Mouse (Mus musculus) heart, embryonic 16.5 days (tissue): ENCODE data around the gene Hoxd9. TPM values are rescaled to one million over a fixed set of nuclear protein-coding genes. Genes with fewer than 3 reads are reported as not detected.

Experiments
- ATAC-seq: fragments of 200-750 bp; cut with Nextera tagmentation; replicated peaks from 2 replicates; pipeline ENCODE4 v1.8.0; 2017; ENCODE audit warnings: moderate number of reproducible peaks; ENCODE audit not compliant: insufficient read depth, low FRiP score; ENCODE audit errors: extremely low read depth
- H3K27ac ChIP-seq: fragments of 300-500 bp; sonication (generic); 2 replicates; pipeline ENCODE4 v1.5.1; 2014; ENCODE audit warnings: mild to moderate bottlenecking, low read length, control low read depth, moderate library complexity
- H3K27me3 ChIP-seq: fragments of 300-500 bp; sonication (generic); 2 replicates; pipeline ENCODE4 v1.6.1; 2014; ENCODE audit warnings: low read length, mixed read lengths; ENCODE audit not compliant: control insufficient read depth, insufficient read depth
- H3K36me3 ChIP-seq: fragments of 300-500 bp; sonication (generic); 2 replicates; pipeline ENCODE4 v1.6.1; 2014; ENCODE audit not compliant: control insufficient read depth, insufficient read depth
- H3K4me1 ChIP-seq: fragments of 300-500 bp; sonication (generic); 2 replicates; pipeline ENCODE4 v1.6.1; 2014; ENCODE audit warnings: low read length, mixed read lengths; ENCODE audit not compliant: control insufficient read depth, insufficient read depth
- H3K4me2 ChIP-seq: fragments of 300-500 bp; sonication (generic); 2 replicates; pipeline ENCODE4 v1.6.1; 2014; ENCODE audit warnings: low read depth, mild to moderate bottlenecking, control low read depth, low read length
- H3K4me3 ChIP-seq: fragments of 300-500 bp; sonication (generic); 2 replicates; pipeline ENCODE4 v1.5.1; 2014; ENCODE audit warnings: mild to moderate bottlenecking, control low read depth, low read length
- H3K9ac ChIP-seq: fragments of 300-500 bp; sonication (generic); 2 replicates; pipeline ENCODE4 v1.6.1; 2014; ENCODE audit warnings: low read length, control low read depth
- H3K9me3 ChIP-seq: fragments of 300-500 bp; sonication (generic); replicated peaks from 2 replicates; pipeline ENCODE4 v1.6.1; 2016; ENCODE audit warnings: low read length; ENCODE audit not compliant: control insufficient read depth
- WGBS: fragments of 180-500 bp; shearing (Covaris S2); extraction: QIAGEN DNeasy Blood & Tissue Kit; methylation state at CpG from one replicate; pipeline ENCODE4 v1.1.7; 2014; 5-methylcytosine and 5-hydroxymethylcytosine counted together
- polyA plus RNA-seq: library from polyadenylated mRNA; unstranded; fragments of >200 nt; fragmentation: Nextera tagmentation; extraction: Ambion mirVana; gene quantifications from 2 replicates; pipeline ENCODE4 v1.2.1, GENCODE M21; 2015

Hoxd9 gene
- polyA plus RNA-seq, 1 experiment from 2014 or later = 0.21 TPM

DNA sequence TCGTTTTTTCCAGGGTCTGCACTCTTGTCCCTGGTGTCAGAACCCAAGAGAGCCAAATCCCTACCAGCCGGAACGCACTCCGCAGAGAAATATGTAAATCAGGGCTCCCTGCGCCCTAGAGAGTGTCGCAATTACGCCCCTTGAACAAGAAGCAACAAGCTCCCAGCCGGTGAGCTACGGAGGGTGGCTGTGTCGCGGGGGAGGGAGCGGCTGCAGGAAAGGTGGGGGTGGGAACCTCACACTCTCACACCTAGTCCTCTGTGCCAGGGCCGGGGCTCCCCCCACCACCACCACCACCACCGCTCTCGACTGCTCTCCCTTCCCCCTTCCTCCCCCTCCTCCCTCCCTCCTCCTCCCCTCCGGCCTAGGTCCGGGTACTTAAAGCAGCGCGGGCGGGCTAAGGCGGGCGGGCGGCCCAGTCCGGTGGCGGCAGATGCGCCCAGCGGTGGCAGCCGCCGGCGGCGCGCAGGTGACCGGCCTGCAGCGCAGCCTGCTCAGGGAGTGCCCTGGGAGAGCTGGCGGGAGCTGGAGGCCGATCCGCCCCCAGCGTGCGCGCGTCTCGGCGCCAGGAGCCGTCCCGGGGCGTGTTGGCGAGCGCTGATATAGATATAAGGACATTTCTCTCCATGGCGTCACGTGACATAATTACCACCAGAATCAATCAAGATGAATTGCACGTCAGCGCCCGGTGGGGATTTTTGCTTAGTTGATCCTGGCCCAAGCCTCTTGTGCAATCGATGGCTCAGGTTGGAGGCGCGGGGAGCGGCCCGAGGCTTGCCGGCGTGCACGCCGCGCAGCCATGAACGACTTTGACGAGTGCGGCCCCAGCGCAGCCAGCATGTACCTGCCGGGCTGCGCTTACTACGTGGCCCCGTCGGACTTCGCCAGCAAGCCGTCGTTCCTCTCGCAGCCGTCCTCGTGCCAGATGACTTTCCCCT lies 15.7 kb upstream of the Hoxd9 start:
- ATAC-seq = no peak

DNA sequence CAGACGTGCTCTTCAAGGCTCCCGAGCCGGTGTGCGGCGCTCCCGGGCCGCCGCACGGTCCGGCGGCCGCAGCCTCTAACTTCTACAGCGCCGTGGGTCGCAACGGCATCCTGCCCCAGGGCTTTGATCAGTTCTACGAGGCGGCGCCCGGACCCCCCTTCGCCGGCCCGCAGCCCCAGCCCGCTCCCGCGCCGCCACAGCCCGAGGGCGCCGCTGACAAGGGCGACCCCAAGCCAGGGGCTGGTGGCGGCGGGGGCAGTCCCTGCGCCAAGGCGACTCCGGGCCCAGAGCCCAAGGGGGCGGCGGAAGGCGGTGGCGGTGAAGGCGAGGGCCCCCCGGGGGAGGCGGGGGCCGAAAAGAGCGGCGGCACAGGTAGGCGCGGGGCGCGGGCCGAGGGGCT lies 14.7 kb upstream of the Hoxd9 start:
- ATAC-seq = no peak
- Histone ChIP-seq H3K4me3 (peak overlapping the region; percentile 30), H3K4me2 (peak overlapping the region; percentile 25), H3K9me3 (no peaks in the 10 kb centered on the region), H3K27me3 (peaks cover 93% of the 10 kb centered on the region), H3K9ac (no peak overlapping the region), H3K4me1 (no peaks in the 10 kb centered on the region), H3K36me3 (no peaks in the 10 kb centered on the region), H3K27ac (no peak overlapping the region)
- WGBS = 2% methylated on average over 38 of the region's 51 CpGs

More for the DNA sequence above, 15.7 kb upstream of the Hoxd9 start:
- Histone ChIP-seq H3K4me1 (no peaks in the 10 kb centered on the region), H3K27me3 (peaks cover 93% of the 10 kb centered on the region), H3K27ac (no peak overlapping the region), H3K4me3 (peak overlapping the region; percentile 30), H3K9ac (no peak overlapping the region), H3K36me3 (no peaks in the 10 kb centered on the region), H3K4me2 (peak overlapping the region; percentile 25), H3K9me3 (no peaks in the 10 kb centered on the region)
- under 1% methylated on average over 69 of the region's 78 CpGs for WGBS

GRCm38 (mm10) chr2:74683471-74683951 lies 14.0 kb upstream of the Hoxd9 start:
- no peaks in the 10 kb centered on the region for H3K4me1 ChIP-seq
- no peak for ATAC-seq
- 2% methylated on average over 18 of the region's 18 CpGs for WGBS
- no peak overlapping the region for H3K27ac ChIP-seq
- no peak overlapping the region for H3K4me2 ChIP-seq
- no peaks in the 10 kb centered on the region for H3K36me3 ChIP-seq
- H3K9me3 ChIP-seq = no peaks in the 10 kb centered on the region
- no peak overlapping the region for H3K9ac ChIP-seq
- H3K27me3 ChIP-seq = peaks cover 91% of the 10 kb centered on the region
- H3K4me3 ChIP-seq = no peak overlapping the region

- Histone ChIP-seq H3K4me1 (no peaks in the 10 kb centered on the region), H3K9me3 (no peaks in the 10 kb centered on the region), H3K27ac (no peak overlapping the region), H3K36me3 (no peaks in the 10 kb centered on the region), H3K4me3 (no peak overlapping the region), H3K27me3 (peaks cover 89% of the 10 kb centered on the region), H3K4me2 (no peak overlapping the region), H3K9ac (no peak overlapping the region)
- WGBS = 3% methylated on average over 12 of the region's 12 CpGs
- no peak for ATAC-seq
Observed at GRCm38 (mm10) chr2:74684106-74684505, 13.4 kb upstream of the Hoxd9 start.

DNA sequence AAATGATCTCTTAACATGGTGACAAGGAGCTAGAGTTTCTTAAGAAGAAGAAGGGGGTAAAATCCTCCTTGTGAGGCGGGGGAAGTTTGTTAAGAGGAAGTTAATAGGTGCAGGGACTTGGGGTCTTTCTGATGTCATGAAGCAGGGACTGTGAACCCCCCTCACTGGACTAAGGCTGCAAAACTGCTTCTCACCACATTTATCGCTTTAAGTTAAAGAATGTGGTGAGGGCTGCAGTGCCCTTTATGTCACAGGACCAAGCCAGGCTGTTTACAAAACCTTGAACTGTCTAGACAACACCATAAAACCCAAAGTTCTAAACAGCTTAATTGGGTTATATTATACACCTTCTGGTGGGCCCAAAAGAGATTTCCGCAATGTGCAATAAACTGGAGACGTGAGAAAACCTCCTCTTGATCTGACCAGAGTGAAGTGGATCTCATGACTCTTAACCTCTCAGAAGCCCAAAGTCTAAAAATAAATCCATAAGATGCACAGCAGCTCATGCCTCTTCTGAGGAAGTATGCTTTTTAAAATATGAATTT lies 12.4 kb upstream of the Hoxd9 start:
- no peak for ATAC-seq
- Histone ChIP-seq H3K27ac (no peak overlapping the region), H3K9ac (no peak overlapping the region), H3K27me3 (peaks cover 89% of the 10 kb centered on the region), H3K4me2 (no peak overlapping the region), H3K9me3 (no peaks in the 10 kb centered on the region), H3K4me3 (no peak overlapping the region), H3K4me1 (no peaks in the 10 kb centered on the region), H3K36me3 (no peaks in the 10 kb centered on the region)
- WGBS = 13% methylated on average over 4 of the region's 4 CpGs

- Histone ChIP-seq H3K4me2 (no peak overlapping the region), H3K9me3 (no peaks in the 10 kb centered on the region; the same call in 1 of the 2 replicates), H3K27ac (no peak overlapping the region), H3K4me1 (no peaks in the 10 kb centered on the region), H3K4me3 (no peak overlapping the region), H3K36me3 (no peaks in the 10 kb centered on the region), H3K27me3 (peaks cover 83% of the 10 kb centered on the region), H3K9ac (no peak overlapping the region)
- no peak for ATAC-seq
- WGBS = 7% methylated on average over 17 of the region's 17 CpGs
Observed at GRCm38 (mm10) chr2:74686301-74686987, 11.1 kb upstream of the Hoxd9 start.

GRCm38 (mm10) chr2:74686988-74687697 lies 10.4 kb upstream of the Hoxd9 start:
- Histone ChIP-seq H3K36me3 (no peaks in the 10 kb centered on the region), H3K27me3 (peaks cover 83% of the 10 kb centered on the region), H3K4me3 (no peak overlapping the region), H3K27ac (no peak overlapping the region), H3K9me3 (no peaks in the 10 kb centered on the region; the same call in 1 of the 2 replicates), H3K9ac (no peak overlapping the region), H3K4me1 (no peaks in the 10 kb centered on the region), H3K4me2 (no peak overlapping the region)
- WGBS = 2% methylated on average over 27 of the region's 27 CpGs
- no peak for ATAC-seq

DNA sequence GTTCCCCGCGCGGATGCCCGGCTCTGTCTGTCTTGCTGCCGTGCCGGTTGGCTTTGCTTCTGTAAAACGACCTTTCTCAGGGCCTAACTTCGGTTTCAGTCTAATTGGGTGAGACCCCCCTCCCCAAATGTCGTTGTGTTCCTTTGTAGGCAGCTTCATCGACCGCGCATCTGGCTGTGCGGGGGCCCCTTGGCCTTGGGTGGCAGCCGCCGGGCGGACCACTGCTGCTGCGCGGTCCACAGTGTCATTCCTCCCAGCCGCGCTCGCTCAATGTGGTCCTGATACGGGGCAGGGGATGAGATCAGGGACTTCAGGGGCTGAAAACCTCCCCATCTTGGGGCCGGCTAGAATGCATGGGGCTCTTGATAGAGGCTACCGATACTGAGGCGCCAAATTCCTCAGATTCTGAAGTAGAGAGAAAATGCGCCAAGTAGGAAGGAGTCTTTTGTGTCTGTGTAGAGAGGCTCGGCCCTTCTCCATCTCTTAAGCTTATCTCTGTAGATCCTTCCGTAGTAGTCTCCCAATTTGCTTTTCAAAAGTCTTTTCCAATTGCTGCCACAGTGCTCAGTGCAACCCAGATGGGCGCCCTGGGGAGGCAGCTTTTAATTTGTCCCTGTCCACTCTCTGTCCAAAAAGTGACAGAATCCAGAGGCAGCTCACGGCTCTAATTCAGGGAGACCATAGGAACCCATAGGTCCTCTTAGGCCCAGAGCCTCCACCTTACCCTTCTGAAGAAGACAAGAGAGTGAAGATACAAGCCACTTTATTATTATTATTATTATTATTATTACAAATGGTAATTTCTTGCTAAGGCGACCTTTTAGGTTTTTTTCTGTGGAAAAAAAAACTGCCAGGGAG lies 9.6 kb upstream of the Hoxd9 start:
- H3K4me1 ChIP-seq = no peaks in the 10 kb centered on the region
- H3K27ac ChIP-seq = no peak overlapping the region
- peaks cover 83% of the 10 kb centered on the region for H3K27me3 ChIP-seq
- H3K36me3 ChIP-seq = no peaks in the 10 kb centered on the region
- 1% methylated on average over 31 of the region's 31 CpGs for WGBS
- H3K4me3 ChIP-seq = no peak overlapping the region
- no peak overlapping the region for H3K9ac ChIP-seq
- H3K9me3 ChIP-seq = no peaks in the 10 kb centered on the region; the same call in 1 of the 2 replicates
- no peak overlapping the region for H3K4me2 ChIP-seq
- no peak for ATAC-seq
